Mouse (Mus musculus) mesoderm, embryonic 11.5 days (tissue): ENCODE data around the gene Gm11595.
A peak's percentile ranks its signal among the peaks of the same experiment; 100 is the strongest.
"Not testable (repeated sequence)": the region's sequence is repeated elsewhere in the genome, so short reads cannot be mapped to it uniquely, and the experiment has no call there.

Experiments used
- DNase-seq: peaks from one replicate; pipeline ENCODE4 v3.0.0-alpha.2; 2012; ENCODE audit warnings: low read depth, low spot score

Gm11595 gene

GRCm38 (mm10) chr11:99772813-99773212 is at the start of gene Gm11595:
Gene Gm11595 (minus strand): TSS chr11:99772913.
- not testable (repeated sequence) for DNase-seq

GRCm38 (mm10) chr11:99815566-99815965 is 42.9 kb upstream of the Gm11595 start, which contains the start of gene Gm11564:
Gene Gm11564 (minus strand): TSS chr11:99815666.
- not testable (repeated sequence) for DNase-seq

- DNase-seq = not testable (repeated sequence)
Observed at GRCm38 (mm10) chr11:99809792-99810191, 37.1 kb upstream of the Gm11595 start, which contains the start of gene Krtap4-13. Gene Krtap4-13 (minus strand): TSS chr11:99809892.

GRCm38 (mm10) chr11:99804346-99804745 is 31.6 kb upstream of the Gm11595 start, which contains the start of gene Gm11554:
Gene Gm11554 (minus strand): TSS chr11:99804446.
- DNase-seq = not testable (repeated sequence)

- not testable (repeated sequence) for DNase-seq
Observed at GRCm38 (mm10) chr11:99798832-99799231, 26.1 kb upstream of the Gm11595 start, which contains the start of gene Gm11569. Gene Gm11569 (minus strand): TSS chr11:99798932.

GRCm38 (mm10) chr11:99793367-99793766 is 20.7 kb upstream of the Gm11595 start, which contains the start of gene Gm11596:
Gene Gm11596 (minus strand): TSS chr11:99793467.
- DNase-seq = no peak

GRCm38 (mm10) chr11:99784900-99785299 is 12.2 kb upstream of the Gm11595 start, which contains the start of gene Krtap4-9:
Gene Krtap4-9 (plus strand): TSS chr11:99785200.
- not testable (repeated sequence) for DNase-seq

- no peak for DNase-seq
Observed at GRCm38 (mm10) chr11:99780604-99781003, 7.9 kb upstream of the Gm11595 start, which contains the start of gene Krtap4-8. Gene Krtap4-8 (minus strand): TSS chr11:99780704.

GRCm38 (mm10) chr11:99778401-99778800 is 5.7 kb upstream of the Gm11595 start:
- DNase-seq = peak; percentile 47

GRCm38 (mm10) chr11:99768410-99768809 is 4.3 kb downstream of the Gm11595 start:
- DNase-seq = no peak

- no peak for DNase-seq
Observed at GRCm38 (mm10) chr11:99758877-99759276, 13.8 kb downstream of the Gm11595 start.

- no peak for DNase-seq
Observed at GRCm38 (mm10) chr11:99743985-99744384, 28.7 kb downstream of the Gm11595 start.

GRCm38 (mm10) chr11:99734190-99734589 is 38.5 kb downstream of the Gm11595 start, which contains the start of gene Gm14180:
Gene Gm14180 (minus strand): TSS chr11:99734290.
- no peak for DNase-seq

- no peak for DNase-seq
Observed at GRCm38 (mm10) chr11:99724061-99724460, 48.7 kb downstream of the Gm11595 start.
